Mouse (Mus musculus) gastrocnemius, adult 18-20 months (tissue): ENCODE data around the gene Ehbp1l1. TPM values are rescaled to one million over a fixed set of nuclear protein-coding genes. Genes with fewer than 3 reads are reported as not detected.
A peak's percentile ranks its signal among the peaks of the same experiment; 100 is the strongest.

Source experiments
- DNase-seq: peaks from one replicate; pipeline ENCODE4 v3.0.0; 2021; ENCODE audit warnings: low spot score
- microRNA-seq: library from miRNA; unstranded; fragments of <30 nt; microRNA quantifications from one replicate; pipeline ENCODE4 v1.2.0, GENCODE M21; 2021
- total RNA-seq, 2 experiments: library from RNA; stranded (reverse); gene quantifications; 2 replicates each; pipeline ENCODE4 v1.2.3; 2021

The Ehbp1l1 gene
- total RNA-seq, 2 experiments from 2014 or later: 210 to 241 TPM

DNA sequence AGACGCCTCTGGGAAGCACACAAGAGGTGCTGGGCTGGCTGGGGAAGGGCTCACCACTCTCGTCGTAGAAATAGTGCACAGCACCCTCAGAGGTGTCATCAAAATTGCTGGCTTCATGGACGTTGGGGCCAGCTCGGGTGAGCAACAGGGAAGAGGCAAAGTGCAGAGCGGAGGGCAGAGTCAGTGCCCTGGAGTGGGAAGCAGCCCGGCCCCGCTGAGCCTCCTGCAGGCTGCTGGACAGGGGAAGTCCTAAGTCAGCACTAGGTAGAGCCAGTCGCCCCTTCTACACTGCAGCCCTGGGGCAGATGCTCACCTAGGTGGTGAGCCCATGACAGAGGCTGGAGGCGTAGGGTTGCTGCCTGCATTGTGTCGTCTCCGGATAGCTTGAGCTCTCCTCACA is 41.9 kb downstream of the Ehbp1l1 start:
- DNase-seq: no peak

DNA sequence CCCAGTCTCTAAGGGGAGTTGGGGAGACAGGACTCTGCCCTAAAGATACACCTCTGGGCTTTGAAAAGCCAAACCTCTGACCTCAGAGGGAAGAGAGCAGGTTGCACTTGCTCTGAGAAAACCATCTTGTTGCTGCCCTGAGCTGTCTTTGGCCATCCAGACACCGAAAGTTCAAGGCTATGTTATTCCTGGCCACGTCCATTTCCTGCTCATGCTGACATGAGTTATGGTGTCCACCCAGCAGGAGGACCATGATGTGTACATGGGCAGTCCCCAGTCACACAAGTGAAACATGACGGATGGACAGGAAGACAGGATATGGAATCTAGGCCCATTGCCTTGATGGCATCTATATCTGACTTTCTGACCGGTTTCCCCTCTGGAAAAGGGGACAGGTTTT is 45.7 kb downstream of the Ehbp1l1 start:
- no peak for DNase-seq

GRCm38 (mm10) chr19:5668372-5668771 is 57.7 kb downstream of the Ehbp1l1 start:
- DNase-seq: no peak

- no peak for DNase-seq
These were observed 59.7 kb downstream of the Ehbp1l1 start for GRCm38 (mm10) chr19:5666386-5666785.

DNA sequence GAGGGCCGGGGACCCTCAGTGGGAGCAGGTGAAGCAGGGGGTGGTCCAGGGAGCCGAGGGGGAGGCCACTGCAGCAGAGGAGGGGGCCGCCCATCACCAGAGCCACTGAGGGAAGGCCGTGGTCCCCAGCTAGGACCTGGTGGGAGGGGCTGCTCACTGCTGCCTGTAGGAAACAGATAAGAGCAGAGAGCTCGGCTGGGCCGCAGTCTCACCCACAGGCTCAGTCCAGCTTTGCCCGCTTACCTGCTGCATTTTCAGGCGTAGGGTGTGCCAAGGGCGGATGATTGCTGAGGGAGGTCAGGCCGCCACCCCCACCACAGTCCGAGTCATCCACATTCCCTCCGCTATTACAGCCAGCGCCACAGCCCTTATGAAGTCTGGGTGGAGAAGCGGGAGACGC is 60.7 kb downstream of the Ehbp1l1 start:
- DNase-seq: no peak

GRCm38 (mm10) chr19:5664669-5665257 is 61.4 kb downstream of the Ehbp1l1 start:
- no peak for DNase-seq

DNA sequence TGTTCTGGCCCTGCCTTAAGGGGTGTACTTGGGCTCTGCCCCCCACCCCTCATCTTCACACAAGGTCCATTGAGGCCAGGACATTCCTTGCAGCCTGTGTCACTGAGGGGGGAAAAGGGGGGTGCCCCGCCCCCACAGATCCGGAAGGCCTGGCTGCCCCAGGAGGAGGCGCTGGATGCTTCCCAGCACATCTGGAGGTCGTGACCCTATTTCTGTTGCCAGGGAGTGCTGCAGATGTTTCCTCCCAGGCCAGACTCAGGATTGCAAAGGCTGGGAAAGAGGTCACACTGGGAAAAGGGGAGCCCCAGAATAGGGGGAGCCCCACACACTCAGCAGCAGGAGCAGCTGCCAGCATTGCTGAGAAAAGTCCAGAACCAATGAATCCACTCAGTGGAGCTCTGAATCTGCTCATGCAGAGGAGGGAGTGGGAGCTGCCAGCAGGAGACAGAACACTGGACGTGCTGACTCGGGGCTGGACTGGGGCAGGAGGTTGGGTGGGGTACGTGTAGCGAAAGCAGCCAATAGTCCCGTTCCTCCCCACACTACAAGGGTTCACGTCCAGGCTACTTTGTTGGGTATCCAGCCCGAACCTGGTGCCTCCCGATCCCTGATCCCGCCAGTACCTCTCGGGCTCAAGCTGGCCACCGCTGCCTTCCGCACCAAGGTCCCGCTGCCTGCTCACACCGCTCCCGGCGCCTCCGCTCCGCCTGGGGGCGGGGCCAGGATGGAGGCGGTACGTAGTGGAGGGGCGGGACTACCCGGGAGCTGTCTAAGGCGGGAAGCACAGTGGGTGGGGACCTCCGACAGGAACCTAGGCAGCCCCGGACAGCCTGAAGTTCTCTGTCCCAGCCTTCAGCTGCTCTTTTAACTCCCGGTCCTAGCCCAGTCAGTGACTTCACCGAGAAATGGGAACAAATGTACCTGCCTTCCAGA is 62.9 kb downstream of the Ehbp1l1 start, which contains the start of gene Sipa1:
Gene Sipa1 (minus strand): TSS at position 727 of the 933 bp plus-strand sequence.
- peak; percentile 94 for DNase-seq

GRCm38 (mm10) chr19:5662310-5662709 is 63.8 kb downstream of the Ehbp1l1 start:
- DNase-seq: no peak

GRCm38 (mm10) chr19:5660942-5661751 is 65.0 kb downstream of the Ehbp1l1 start:
- DNase-seq: no peak

Small RNAs within 50 kb of the gene (microRNA-seq; reads per million reads assigned to microRNA genes)
- gene Mir6987: not detected

Other genes starting within 250 kb of the Ehbp1l1 start
- 10 to 100 TPM; 18.3 to 22.1 TPM for gene Mus81, start 237.9 kb downstream of the Ehbp1l1 start, total RNA-seq
- gene Cfl1, start 235.9 kb downstream of the Ehbp1l1 start, total RNA-seq: 10 to 100 TPM; 48.4 to 74.2 TPM
- under 1 TPM; 0.21 to 0.30 TPM for gene 1700020D05Rik, start 222.5 kb downstream of the Ehbp1l1 start, total RNA-seq
- gene Snx32, start 215.8 kb downstream of the Ehbp1l1 start, total RNA-seq: 1 to 10 TPM; 5.5 to 5.8 TPM
- gene Ovol1, start 165.7 kb downstream of the Ehbp1l1 start, total RNA-seq: not detected
- 1 to 10 TPM; 1.7 to 2.5 TPM for gene Ap5b1, start 158.3 kb downstream of the Ehbp1l1 start, total RNA-seq
- 10 to 100 TPM; 40.7 to 50.1 TPM for gene Rnaseh2c, start 124.4 kb downstream of the Ehbp1l1 start, total RNA-seq
- gene Kat5, start 116.1 kb downstream of the Ehbp1l1 start, total RNA-seq: 10 to 100 TPM; 24.0 to 26.0 TPM
- 10 to 100 TPM; 14.6 to 19.3 TPM for gene Rela, start 88.8 kb downstream of the Ehbp1l1 start, total RNA-seq
- gene Sipa1, start 62.6 kb downstream of the Ehbp1l1 start, total RNA-seq: 1 to 10 TPM; 5.6 to 8.2 TPM
- gene Map3k11, start 37.6 kb downstream of the Ehbp1l1 start, total RNA-seq: 1 to 10 TPM; 8.6 to 9.4 TPM
- gene Pcnx3, start 37.4 kb downstream of the Ehbp1l1 start, total RNA-seq: 10 to 100 TPM; 12.5 to 13.8 TPM
- not detected for gene Kcnk7, start 21.9 kb downstream of the Ehbp1l1 start, total RNA-seq
- gene Fam89b, start 3.3 kb upstream of the Ehbp1l1 start, total RNA-seq: 10 to 100 TPM; 20.1 to 21.3 TPM
- gene Ltbp3, start 14.6 kb upstream of the Ehbp1l1 start, total RNA-seq: 10 to 100 TPM; 41.4 to 45.4 TPM
- 10 to 100 TPM; 70.6 to 74.4 TPM for gene Scyl1, start 45.1 kb upstream of the Ehbp1l1 start, total RNA-seq
- gene Frmd8, start 149.0 kb upstream of the Ehbp1l1 start, total RNA-seq: 1 to 10 TPM; 2.9 to 3.2 TPM
- under 1 TPM; 0.59 to 0.90 TPM for gene Slc25a45, start 151.5 kb upstream of the Ehbp1l1 start, total RNA-seq
- gene Tigd3, start 167.8 kb upstream of the Ehbp1l1 start, total RNA-seq: under 1 TPM; 0.21 TPM
- 10 to 100 TPM; 76.3 to 85.1 TPM for gene Dpf2, start 186.7 kb upstream of the Ehbp1l1 start, total RNA-seq
- gene Cdc42ep2, start 198.5 kb upstream of the Ehbp1l1 start, total RNA-seq: 10 to 100 TPM in 1 of 2 experiments, 1 to 10 TPM in 1; 8.9 to 11.2 TPM
- 1 to 10 TPM; 6.2 to 8.7 TPM for gene Pola2, start 237.9 kb upstream of the Ehbp1l1 start, total RNA-seq